Mouse (Mus musculus): ENCODE results near the gene Gng8. TPM values are rescaled to one million over a fixed set of nuclear protein-coding genes. Genes with fewer than 3 reads are reported as not detected.

Gng8 gene
- polyA plus RNA-seq, 1 experiment from 2014 or later, result 0.09 TPM

GRCm38 (mm10) chr7:16915461-16916340, 24.1 kb downstream of the Gng8 start:
- CTCF ChIA-PET, result no interaction called here
- POLR2A ChIA-PET, result no interaction called here
- H3K27me3 ChIP-seq, result no peaks in the 10 kb centered on the region
- no peak for TF ChIP-seq CTCF (IDR thresholded peaks at IDR 0.05)
- in situ Hi-C loops (cut with MboI; ENCODE audit: low pct_unique_long_range_greater_than_20kb), result no loop called here
- DNase-seq (ENCODE audit: low read depth, low spot score), result no peak
- ATAC-seq, result no peak

DNA sequence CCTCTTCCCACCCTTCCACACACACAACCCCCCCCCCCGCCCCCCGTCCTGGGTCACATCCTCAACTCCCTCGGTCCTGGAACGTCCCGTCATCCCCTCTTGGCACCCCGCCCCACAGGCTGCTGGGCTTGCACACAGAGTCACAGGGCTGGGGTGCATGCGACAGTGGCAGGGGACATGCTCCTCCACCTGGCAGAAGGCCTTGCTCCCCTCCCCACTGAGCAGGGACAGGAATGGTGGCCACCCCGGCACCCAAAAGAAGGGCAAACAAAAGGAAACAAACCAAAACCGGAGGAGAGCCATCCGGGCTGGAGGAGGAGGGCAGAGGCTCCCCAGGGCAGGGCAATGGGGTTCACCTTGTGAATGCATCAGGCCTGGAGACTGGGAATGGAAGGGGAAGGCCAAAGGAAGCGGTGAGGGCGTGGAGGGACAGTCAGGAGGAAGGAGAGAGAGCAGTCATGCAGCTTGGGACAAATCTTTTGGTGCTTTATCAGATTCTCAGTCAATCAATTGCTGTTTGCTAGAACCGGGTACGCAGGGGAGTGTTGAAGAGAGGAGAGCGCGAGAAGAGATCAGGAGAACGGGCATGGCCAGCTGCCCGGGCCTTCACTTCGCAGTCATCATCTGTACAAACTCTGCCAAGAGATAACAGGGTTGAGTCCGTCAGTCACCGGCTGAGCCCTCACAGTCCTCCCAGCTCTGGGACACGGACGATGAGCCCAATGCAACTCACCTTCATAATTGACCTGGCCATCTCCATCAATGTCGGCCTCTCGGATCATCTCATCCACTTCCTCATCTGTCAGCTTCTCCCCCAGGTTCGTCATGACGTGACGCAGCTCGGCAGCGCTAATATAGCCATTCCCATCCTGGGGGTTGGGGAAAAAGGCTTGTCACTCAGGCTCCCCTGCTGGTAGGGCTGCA, 25.0 kb downstream of the Gng8 start:
- CTCF ChIA-PET, result interaction anchor here (1.0 kb wide), 1 partner anchor 42 kb away, joined by 3 read pairs; the partner anchor contains the start of gene Dact3
- no peak for TF ChIP-seq CTCF (IDR thresholded peaks at IDR 0.05)
- ATAC-seq (no peak), DNase-seq (ENCODE audit: low read depth, low spot score) (no peak)
- POLR2A ChIA-PET, result no interaction called here
- in situ Hi-C loops (cut with MboI; ENCODE audit: low pct_unique_long_range_greater_than_20kb), result no loop called here
- no peaks in the 10 kb centered on the region for H3K27me3 ChIP-seq

- DNase-seq (ENCODE audit: low read depth, low spot score) (no peak), ATAC-seq (no peak)
- TF ChIP-seq CTCF (IDR thresholded peaks at IDR 0.05), result no peak
- no peaks in the 10 kb centered on the region for H3K27me3 ChIP-seq
- ChIA-PET CTCF (no interaction called here), POLR2A (no interaction called here)
- in situ Hi-C loops (cut with MboI; ENCODE audit: low pct_unique_long_range_greater_than_20kb), result no loop called here
Observed at GRCm38 (mm10) chr7:16917447-16917846, 25.9 kb downstream of the Gng8 start.

GRCm38 (mm10) chr7:16918014-16918413, 26.4 kb downstream of the Gng8 start:
- no peak for DNase-seq (ENCODE audit: low read depth, low spot score)
- no peak for TF ChIP-seq CTCF (IDR thresholded peaks at IDR 0.05)
- no peak for ATAC-seq
- H3K27me3 ChIP-seq, result no peaks in the 10 kb centered on the region
- POLR2A ChIA-PET, result no interaction called here
- CTCF ChIA-PET, result interaction anchor here (2.0 kb wide), 1 partner anchor 44 kb away, joined by 8 read pairs; no protein-coding TSS in a partner anchor
- in situ Hi-C loops (cut with MboI; ENCODE audit: low pct_unique_long_range_greater_than_20kb), result no loop called here

DNA sequence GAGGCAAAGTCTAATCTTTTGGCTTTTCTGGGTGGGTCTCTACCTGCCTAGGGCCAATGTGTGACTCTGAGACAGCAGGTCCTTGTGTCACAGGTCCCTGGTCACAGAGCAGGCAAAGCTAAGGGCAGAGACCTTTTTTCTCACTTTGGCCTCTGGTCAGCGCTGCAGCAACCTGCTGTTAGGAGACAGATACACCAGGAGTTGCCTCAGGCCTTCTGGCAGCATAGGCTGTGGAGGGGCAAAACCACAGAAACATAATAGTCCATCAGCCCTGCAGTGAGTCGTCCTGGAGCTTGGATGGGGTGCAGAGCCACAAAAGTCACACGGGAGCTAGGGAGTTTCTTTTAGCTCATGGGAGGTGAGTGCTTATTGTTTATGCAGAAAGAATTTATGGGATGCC, 27.1 kb downstream of the Gng8 start:
- in situ Hi-C loops (cut with MboI; ENCODE audit: low pct_unique_long_range_greater_than_20kb), result no loop called here
- CTCF ChIA-PET, result interaction anchor here (1.9 to 2.0 kb wide), 2 partner anchors 24 to 44 kb away, joined by 8 to 10 read pairs; no protein-coding TSS in a partner anchor
- ATAC-seq, result peak; percentile 29
- DNase-seq (ENCODE audit: low read depth, low spot score), result no peak
- TF ChIP-seq CTCF (IDR thresholded peaks at IDR 0.05), result no peak
- POLR2A ChIA-PET, result no interaction called here
- no peaks in the 10 kb centered on the region for H3K27me3 ChIP-seq

DNA sequence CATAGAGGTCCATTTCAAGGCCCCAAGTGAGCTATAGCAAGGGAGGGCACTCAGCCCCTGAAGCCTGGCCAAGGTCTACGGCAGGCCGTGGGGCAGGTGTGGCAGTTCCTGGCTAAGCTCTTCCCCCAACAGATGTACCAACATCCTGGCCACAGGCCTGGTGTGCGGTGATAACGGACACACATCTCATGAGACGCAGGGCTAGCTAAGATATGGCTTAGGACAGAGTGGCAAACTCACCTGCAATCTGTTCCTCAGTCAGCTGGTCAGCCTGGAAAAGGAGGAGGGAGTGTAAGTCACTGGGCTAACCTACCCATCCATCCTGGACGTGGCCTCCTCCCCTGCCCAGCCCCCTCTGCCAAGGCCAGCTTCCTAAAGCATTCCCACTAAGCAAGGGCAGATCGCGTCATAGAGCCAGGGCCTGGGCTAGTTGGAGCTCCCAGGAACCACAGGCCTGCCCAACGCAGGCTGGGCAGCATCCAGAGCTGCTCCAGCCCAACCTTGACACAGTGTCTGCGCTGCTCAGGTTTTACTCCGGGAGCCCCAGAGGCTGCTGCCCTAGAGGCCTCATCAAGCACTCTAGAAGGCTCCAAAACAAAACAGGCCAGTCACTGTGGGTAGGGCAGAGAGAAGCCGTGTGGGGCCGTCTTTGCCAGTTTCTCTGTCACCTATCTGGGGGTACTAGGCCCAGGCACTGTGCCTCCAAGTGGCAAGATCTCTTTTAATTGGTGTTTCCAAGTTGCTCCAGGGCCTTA, 28.0 kb downstream of the Gng8 start:
- no peak for TF ChIP-seq CTCF (IDR thresholded peaks at IDR 0.05)
- in situ Hi-C loops (cut with MboI; ENCODE audit: low pct_unique_long_range_greater_than_20kb), result no loop called here
- ATAC-seq, result no peak
- no peaks in the 10 kb centered on the region for H3K27me3 ChIP-seq
- DNase-seq (ENCODE audit: low read depth, low spot score), result no peak
- POLR2A ChIA-PET, result no interaction called here
- CTCF ChIA-PET, result interaction anchor here (0.8 to 2.0 kb wide), 3 partner anchors 24 to 83 kb away, joined by 3 to 10 read pairs (median 8); no protein-coding TSS in a partner anchor

GRCm38 (mm10) chr7:16920150-16920579, 28.6 kb downstream of the Gng8 start:
- no peak for TF ChIP-seq CTCF (IDR thresholded peaks at IDR 0.05)
- POLR2A ChIA-PET, result no interaction called here
- no peak for DNase-seq (ENCODE audit: low read depth, low spot score)
- ATAC-seq, result no peak
- in situ Hi-C loops (cut with MboI; ENCODE audit: low pct_unique_long_range_greater_than_20kb), result no loop called here
- CTCF ChIA-PET, result interaction anchor here (0.7 to 1.9 kb wide), 3 partner anchors 25 to 82 kb away, joined by 3 to 10 read pairs (median 3); no protein-coding TSS in a partner anchor
- no peaks in the 10 kb centered on the region for H3K27me3 ChIP-seq

- ATAC-seq (no peak), DNase-seq (ENCODE audit: low read depth, low spot score) (no peak)
- POLR2A ChIA-PET, result no interaction called here
- in situ Hi-C loops (cut with MboI; ENCODE audit: low pct_unique_long_range_greater_than_20kb), result no loop called here
- CTCF ChIA-PET, result interaction anchor here (0.7 kb wide), 1 partner anchor 26 kb away, joined by 3 read pairs; no protein-coding TSS in a partner anchor
- TF ChIP-seq CTCF (IDR thresholded peaks at IDR 0.05), result no peak
- no peaks in the 10 kb centered on the region for H3K27me3 ChIP-seq
Observed at GRCm38 (mm10) chr7:16920818-16921791, 29.5 kb downstream of the Gng8 start.

DNA sequence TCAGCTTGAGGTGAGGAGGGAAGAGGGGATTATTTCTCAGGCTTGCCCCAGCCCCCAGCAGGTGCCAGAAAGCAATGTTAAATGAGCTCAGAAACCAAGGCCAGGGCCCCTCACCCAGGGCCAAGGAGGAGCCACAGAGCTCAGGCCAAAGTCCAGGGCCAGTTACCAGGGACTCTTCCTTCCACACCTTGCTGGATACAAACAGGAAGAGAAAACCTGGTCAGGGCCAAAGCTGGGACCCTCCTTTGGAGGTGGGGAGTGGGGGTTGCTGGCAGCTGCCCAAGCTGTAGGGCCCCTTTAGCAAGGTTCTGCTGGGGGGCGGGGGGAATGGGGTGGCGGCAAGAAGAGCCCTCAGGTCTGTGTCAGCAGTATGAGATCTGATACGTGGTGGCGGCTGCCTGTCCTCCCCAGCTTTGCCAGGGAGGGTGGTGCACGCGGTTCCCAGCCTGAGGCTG, 30.3 kb downstream of the Gng8 start:
- TF ChIP-seq CTCF (IDR thresholded peaks at IDR 0.05), result no peak
- no peaks in the 10 kb centered on the region for H3K27me3 ChIP-seq
- in situ Hi-C loops (cut with MboI; ENCODE audit: low pct_unique_long_range_greater_than_20kb), result no loop called here
- DNase-seq (ENCODE audit: low read depth, low spot score) (no peak), ATAC-seq (no peak)
- ChIA-PET CTCF (interaction anchor here (0.7 to 1.8 kb wide), 4 partner anchors 8 to 22 kb away, joined by 3 to 6 read pairs (median 4); no protein-coding TSS in a partner anchor), POLR2A (interaction anchor here (0.9 kb wide), 1 partner anchor 16 kb away, joined by 3 read pairs; no protein-coding TSS in a partner anchor)

All from Patski (cell line).